Mouse (Mus musculus): Measurements from ENCODE around the gene Phtf1.

- TF ChIP-seq CTCF (IDR thresholded peaks at IDR 0.05; ENCODE audit: low read depth) = no peak
- TF ChIP-seq EP300 (optimal IDR thresholded peaks at IDR 0.05) = no peak
Measured at GRCm38 (mm10) chr3:104032086-104032485, 64.2 kb downstream of the Phtf1 start.
